15 mouse cellular contexts compared by ENCODE assay signal in the genomic region with DNA sequence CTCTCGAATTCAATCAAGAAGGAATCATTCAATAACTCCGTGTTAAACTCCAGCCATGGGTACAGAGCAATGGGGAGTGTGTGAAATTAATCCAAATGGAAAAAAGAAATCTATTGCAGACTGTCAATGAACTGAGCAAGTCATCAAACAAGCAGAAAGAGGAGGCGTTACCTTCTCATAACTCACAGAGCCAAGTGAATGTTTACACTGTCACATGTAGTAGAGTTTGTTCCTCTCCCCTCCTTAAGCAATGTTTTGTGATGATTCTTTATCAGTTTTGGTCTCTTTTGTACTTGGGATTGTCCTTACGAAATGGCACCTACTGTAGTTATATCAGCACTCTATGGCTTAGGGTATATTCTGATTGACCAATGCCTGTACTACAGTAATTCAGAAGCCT.
"Had no signal": no experiment of that assay in that cellular context is flagged by ENCODE, and none has a peak within 500 bp of the region (broad histone marks: within the 10 kb centered on the region; RNA-seq: fewer than 3 reads in every experiment).

No protein-coding gene starts in this region.

- H3K9ac ChIP-seq: limb, embryonic 13.5 days; liver, embryonic 13.5 days; lung, embryonic 15.5 days; midbrain, embryonic 13.5 days; stomach, embryonic 15.5 days had no signal

- DNase-seq: kidney, adult 2 months; liver, embryonic 13.5 days; lung, adult 18-20 months; spleen, adult 18-20 months; thymus, postnatal 36 days had no signal

- ATAC-seq: midbrain, embryonic 16.5 days had no signal

- H3K4me1 ChIP-seq: liver, embryonic 13.5 days; lung, embryonic 15.5 days; megakaryocyte, embryonic 14.5 days; stomach, embryonic 15.5 days had no signal

- H3K9me3 ChIP-seq: limb, embryonic 10.5 days; limb, embryonic 13.5 days; liver, embryonic 13.5 days; lung, embryonic 15.5 days; megakaryocyte, embryonic 14.5 days; midbrain, embryonic 10.5 days; midbrain, embryonic 13.5 days; stomach, embryonic 15.5 days had no signal

- H3K4me2 ChIP-seq: limb, embryonic 13.5 days; liver, embryonic 13.5 days; lung, embryonic 15.5 days; midbrain, embryonic 13.5 days; stomach, embryonic 15.5 days had no signal

- H3K36me3 ChIP-seq: limb, embryonic 10.5 days; limb, embryonic 13.5 days; liver, embryonic 13.5 days; lung, embryonic 15.5 days; midbrain, embryonic 10.5 days; midbrain, embryonic 13.5 days; stomach, embryonic 15.5 days had no signal

- H3K27me3 ChIP-seq: liver, embryonic 13.5 days; lung, embryonic 15.5 days; midbrain, embryonic 13.5 days; stomach, embryonic 15.5 days had no signal

- H3K27ac ChIP-seq: kidney, postnatal 0 days; layer of hippocampus, adult 2 months; limb, embryonic 10.5 days; limb, embryonic 13.5 days; liver, embryonic 13.5 days; lung, embryonic 15.5 days; midbrain, embryonic 10.5 days; midbrain, embryonic 13.5 days; stomach, embryonic 15.5 days had no signal

- H3K4me3 ChIP-seq: layer of hippocampus, adult 2 months; limb, embryonic 10.5 days; limb, embryonic 13.5 days; liver, embryonic 13.5 days; lung, embryonic 15.5 days; megakaryocyte, embryonic 14.5 days; midbrain, embryonic 10.5 days; midbrain, embryonic 13.5 days; stomach, embryonic 15.5 days had no signal
